Mouse (Mus musculus): Measurements from ENCODE around the gene Tent4b.

- TF ChIP-seq CTCF (IDR thresholded peaks at IDR 0.05; ENCODE audit: low read depth) (no peak), EP300 (optimal IDR thresholded peaks at IDR 0.05) (no peak)
These were observed 29.8 kb downstream of the Tent4b start for GRCm38 (mm10) chr8:88228800-88229199.

Data from stomach, postnatal 0 days (tissue).